Mouse (Mus musculus): ENCODE data around the gene Gm20388.

GRCm38 (mm10) chr8:122228792-122229575 is 2318.3 kb downstream of the Gm20388 start:
- TF ChIP-seq CTCF (conservative IDR thresholded peaks at IDR 0.05; ENCODE audit: insufficient read depth, insufficient read length, low read depth, low read length) (no peak), POLR2A (IDR thresholded peaks at IDR 0.05; ENCODE audit: low read depth, low read length) (no peak)

Data from kidney, adult 2 months (tissue).